19 mouse cellular contexts compared by ENCODE assay signal in genomic region chr2:108083911-108084310, GRCm38 (mm10).
"Had no signal": no experiment of that assay in that cellular context is flagged by ENCODE, and none has a peak within 500 bp of the region (broad histone marks: within the 10 kb centered on the region; RNA-seq: fewer than 3 reads in every experiment).

No protein-coding gene starts in this region.

- H3K4me2 ChIP-seq: intestine, embryonic 15.5 days; kidney, embryonic 15.5 days; liver, embryonic 13.5 days; midbrain, embryonic 12.5 days; neural tube, embryonic 13.5 days had no signal

- H3K9ac ChIP-seq: intestine, embryonic 15.5 days; kidney, embryonic 15.5 days; liver, embryonic 13.5 days; midbrain, embryonic 12.5 days; neural tube, embryonic 13.5 days had no signal

- H3K36me3 ChIP-seq: intestine, embryonic 15.5 days; kidney, embryonic 15.5 days; liver, embryonic 13.5 days; midbrain, embryonic 12.5 days; neural tube, embryonic 13.5 days had no signal

- H3K4me1 ChIP-seq: intestine, embryonic 15.5 days; kidney, embryonic 15.5 days; liver, embryonic 13.5 days; midbrain, embryonic 12.5 days; neural tube, embryonic 13.5 days had no signal

- DNase-seq: kidney, adult 11 months; kidney, adult 8-10 months; kidney, postnatal 10 days; kidney, postnatal 36 days; liver, embryonic 13.5 days; lung, adult 2 months; lung, postnatal 14 days; lung, postnatal 4 days; retina, postnatal 1 day; right cerebral cortex, postnatal 25 days; thymus, adult 2 months; thymus, postnatal 25 days had no signal

- H3K27me3 ChIP-seq: intestine, embryonic 15.5 days; kidney, embryonic 15.5 days; liver, embryonic 13.5 days; midbrain, embryonic 12.5 days; neural tube, embryonic 13.5 days had no signal

- H3K4me3 ChIP-seq: intestine, embryonic 15.5 days; kidney, embryonic 15.5 days; left cerebral cortex, adult 2 months; liver, embryonic 13.5 days; midbrain, embryonic 12.5 days; myocyte; neural tube, embryonic 13.5 days had no signal

- H3K27ac ChIP-seq: intestine, embryonic 15.5 days; kidney, embryonic 15.5 days; left cerebral cortex, adult 2 months; liver, embryonic 13.5 days; midbrain, embryonic 12.5 days; neural tube, embryonic 13.5 days had no signal

- ATAC-seq: intestine, embryonic 15.5 days; midbrain, embryonic 16.5 days had no signal

- H3K9me3 ChIP-seq: intestine, embryonic 15.5 days; kidney, embryonic 15.5 days; liver, embryonic 13.5 days; midbrain, embryonic 12.5 days; neural tube, embryonic 13.5 days had no signal
